Mouse (Mus musculus) cerebellum, adult (tissue): ENCODE data around the gene Mrpl43.

Source experiments
- ATAC-seq: cut with Nextera tagmentation; 2 replicates; pipeline ENCODE4 v1.9.2; 2017; ENCODE audit warnings: mild to moderate bottlenecking, moderate library complexity, mixed read lengths; ENCODE audit not compliant: insufficient number of reproducible peaks, low FRiP score, low TSS enrichment

The Mrpl43 gene

GRCm38 (mm10) chr19:45030111-45030510 is 23.9 kb upstream of the Mrpl43 start:
- ATAC-seq = no peak

DNA sequence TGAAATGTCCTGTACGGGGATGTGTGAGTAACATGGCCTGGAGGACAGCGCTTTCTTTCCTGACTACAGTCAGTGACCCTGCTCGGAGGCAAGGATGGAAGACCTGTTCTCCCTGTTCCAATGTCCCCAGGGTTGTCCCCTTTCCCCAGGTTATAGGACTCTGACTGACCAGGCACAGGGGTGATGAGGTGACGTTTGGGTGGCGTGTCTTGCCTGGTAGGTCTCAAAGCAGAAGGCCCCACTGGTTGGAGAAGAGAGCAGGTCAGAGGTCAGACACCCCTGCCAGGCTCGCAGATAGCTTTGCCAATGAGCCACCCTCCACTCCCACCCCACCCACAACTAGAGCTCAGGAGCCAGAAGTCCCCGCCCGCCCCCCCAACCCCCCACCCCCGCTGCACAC is 23.3 kb upstream of the Mrpl43 start:
- ATAC-seq = no peak

GRCm38 (mm10) chr19:45028746-45029145 is 22.5 kb upstream of the Mrpl43 start:
- no peak for ATAC-seq

DNA sequence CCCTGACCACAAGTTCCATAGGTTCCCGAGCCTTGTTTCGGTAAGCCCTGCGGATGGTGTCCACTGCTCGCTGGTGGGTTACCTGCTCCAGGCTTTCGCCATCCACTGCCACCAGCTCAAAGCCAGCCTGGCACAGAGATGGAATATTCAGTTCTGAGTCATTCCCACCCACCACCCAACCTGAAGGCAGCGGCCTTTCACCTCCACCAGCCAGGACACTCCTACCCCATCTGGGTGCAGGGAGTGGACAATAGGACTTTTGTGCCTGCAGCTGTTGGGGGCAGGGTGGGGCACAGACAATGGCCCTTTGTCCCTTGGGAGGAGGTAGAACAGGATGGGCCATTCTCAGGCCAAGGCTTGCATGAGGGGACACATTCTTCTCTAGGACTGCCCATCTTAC is 21.6 kb upstream of the Mrpl43 start:
- ATAC-seq = no peak

DNA sequence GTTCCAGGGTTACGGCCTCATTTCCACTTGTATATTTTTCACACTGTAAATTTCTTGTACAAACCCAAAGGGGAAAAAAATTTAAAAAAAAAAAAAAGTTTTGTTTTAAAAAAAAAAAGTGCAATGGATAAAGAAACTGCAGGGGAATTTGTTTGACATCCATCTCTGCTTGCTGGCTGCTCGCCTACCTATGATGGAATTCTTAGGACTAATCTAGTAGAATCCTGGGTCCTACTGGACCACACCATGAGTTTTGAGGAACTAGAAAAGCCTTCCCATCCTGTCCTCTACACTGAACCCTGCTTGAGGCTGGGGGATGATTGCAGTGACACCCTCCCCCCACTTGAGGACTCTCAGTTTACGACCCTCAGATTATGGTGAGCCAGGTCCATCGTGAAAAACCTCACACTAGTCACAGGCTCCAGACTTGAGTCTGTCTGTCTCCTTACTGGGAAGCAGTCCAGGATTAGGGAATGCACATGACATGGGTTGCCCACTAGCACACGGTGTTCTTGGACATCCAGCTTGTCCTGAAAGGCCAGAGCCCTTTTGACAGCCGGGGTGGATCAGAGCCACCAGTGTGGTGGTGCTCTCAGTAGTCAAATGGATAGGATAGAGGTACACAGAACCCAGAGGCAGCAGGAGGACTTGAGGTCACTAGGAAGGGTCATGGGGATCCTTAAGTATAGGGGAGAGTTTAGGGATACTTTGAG is 20.9 kb upstream of the Mrpl43 start:
- ATAC-seq = no peak

- no peak for ATAC-seq
These were observed 19.8 kb upstream of the Mrpl43 start for GRCm38 (mm10) chr19:45025937-45026568.

GRCm38 (mm10) chr19:45024775-45025174 is 18.5 kb upstream of the Mrpl43 start:
- no peak for ATAC-seq

DNA sequence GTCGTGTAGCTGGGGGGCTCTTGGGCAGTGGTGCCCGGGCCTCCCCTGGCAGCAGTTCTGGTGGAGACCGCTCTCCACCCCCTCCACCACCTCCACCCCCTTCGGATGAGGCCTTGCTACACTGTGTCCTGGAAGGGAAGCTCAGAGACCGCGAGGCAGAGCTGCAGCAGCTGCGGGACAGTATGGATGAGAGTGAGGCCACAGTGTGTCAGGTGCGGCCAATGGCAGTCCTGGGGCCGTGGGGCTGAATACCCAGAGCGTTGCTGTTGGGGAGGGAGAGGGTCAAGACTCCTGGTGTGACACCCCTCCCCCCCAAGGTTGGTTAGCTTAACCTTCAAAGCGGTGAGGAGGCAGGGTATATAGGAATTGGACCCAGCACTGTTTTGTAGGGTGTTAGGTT is 17.8 kb upstream of the Mrpl43 start:
- ATAC-seq = no peak

DNA sequence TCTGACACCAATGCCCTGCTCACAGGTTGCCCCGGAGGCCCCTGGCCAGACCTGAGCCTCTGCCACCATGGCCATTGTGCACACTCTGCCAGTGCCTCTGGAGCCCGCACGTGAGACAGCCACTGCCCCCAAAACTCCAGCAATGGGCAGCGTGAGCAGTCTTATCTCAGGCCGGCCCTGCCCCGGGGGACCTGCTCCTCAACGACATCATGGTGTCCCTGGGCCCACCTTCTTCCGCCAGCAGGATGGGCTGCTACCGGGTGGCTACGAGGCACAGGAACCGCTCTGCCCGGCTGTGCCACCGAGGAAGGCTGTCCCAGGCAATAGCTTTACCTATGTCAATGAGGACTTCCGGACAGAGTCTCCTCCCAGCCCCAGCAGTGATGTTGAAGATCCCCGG is 15.1 kb upstream of the Mrpl43 start:
- ATAC-seq = no peak

DNA sequence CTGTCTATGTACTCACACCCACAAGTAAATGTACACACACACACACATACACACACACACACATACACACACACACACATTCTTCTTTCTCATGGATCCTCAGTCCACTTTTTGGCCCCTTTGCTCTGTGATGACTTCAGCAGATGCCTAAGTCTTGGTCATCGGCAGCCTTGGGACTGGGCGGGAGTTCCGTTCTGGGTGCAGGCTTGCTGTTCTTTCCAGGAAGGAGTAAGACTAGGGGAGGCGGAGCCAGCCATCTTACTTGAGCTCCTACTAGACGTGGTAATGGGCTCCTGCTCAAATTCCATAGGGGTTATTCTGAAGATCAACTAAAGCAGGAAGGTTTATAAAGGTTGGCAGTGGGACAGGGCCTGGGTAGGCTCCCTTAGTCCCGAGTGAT is 14.1 kb upstream of the Mrpl43 start:
- ATAC-seq = no peak

DNA sequence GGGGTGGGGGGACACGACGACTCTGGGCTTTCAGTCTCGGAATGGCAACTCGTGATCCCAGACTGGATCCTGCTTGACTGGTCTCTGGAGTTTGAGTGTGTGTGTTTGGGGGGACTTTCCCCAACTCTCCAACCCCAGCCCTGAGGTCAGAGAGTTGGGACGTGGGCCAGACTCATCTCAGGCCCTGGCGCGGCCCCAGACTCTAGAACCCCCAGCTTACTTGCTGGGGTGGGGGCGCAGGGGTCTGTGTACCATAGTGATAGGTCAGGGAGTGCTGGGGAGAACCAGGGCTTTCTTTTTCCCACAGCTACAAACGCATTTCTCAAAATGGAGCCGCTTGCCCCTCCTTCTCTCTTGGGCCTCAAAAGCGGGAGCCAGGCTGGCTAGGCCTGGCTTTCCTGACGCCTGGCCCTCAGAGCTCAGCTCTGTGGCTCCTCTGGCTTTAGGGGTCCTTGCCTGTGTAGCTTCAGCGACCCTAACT is 12.1 kb upstream of the Mrpl43 start:
- ATAC-seq = no peak

GRCm38 (mm10) chr19:45017909-45018308 is 11.7 kb upstream of the Mrpl43 start:
- no peak for ATAC-seq

DNA sequence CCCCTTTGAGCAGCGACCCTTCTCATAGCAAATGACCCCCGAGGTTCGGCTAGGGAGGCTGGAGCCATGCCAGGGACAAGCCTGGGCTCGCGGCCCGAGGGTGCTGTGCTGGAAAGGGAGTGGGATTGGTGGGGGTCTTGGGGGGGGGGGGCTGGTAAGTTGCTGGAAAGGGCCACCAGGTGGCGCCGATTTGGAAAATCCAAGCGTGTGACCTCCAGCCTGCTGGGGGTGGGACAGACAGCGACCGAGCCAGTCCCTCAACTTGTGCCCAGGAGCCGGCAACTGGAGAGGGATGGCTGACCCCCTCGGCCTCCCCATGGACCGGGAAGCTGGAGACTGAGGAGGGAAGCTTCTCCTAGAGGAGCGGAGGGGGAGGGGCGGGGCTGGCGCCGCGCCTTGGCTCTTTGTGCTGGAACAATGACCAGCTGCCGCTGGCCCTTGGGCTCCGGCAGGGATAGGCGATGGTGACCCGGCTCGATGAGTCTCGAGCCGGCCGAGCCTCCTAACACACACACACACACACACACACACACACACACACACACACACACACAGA is 11.1 kb upstream of the Mrpl43 start:
- ATAC-seq = no peak

DNA sequence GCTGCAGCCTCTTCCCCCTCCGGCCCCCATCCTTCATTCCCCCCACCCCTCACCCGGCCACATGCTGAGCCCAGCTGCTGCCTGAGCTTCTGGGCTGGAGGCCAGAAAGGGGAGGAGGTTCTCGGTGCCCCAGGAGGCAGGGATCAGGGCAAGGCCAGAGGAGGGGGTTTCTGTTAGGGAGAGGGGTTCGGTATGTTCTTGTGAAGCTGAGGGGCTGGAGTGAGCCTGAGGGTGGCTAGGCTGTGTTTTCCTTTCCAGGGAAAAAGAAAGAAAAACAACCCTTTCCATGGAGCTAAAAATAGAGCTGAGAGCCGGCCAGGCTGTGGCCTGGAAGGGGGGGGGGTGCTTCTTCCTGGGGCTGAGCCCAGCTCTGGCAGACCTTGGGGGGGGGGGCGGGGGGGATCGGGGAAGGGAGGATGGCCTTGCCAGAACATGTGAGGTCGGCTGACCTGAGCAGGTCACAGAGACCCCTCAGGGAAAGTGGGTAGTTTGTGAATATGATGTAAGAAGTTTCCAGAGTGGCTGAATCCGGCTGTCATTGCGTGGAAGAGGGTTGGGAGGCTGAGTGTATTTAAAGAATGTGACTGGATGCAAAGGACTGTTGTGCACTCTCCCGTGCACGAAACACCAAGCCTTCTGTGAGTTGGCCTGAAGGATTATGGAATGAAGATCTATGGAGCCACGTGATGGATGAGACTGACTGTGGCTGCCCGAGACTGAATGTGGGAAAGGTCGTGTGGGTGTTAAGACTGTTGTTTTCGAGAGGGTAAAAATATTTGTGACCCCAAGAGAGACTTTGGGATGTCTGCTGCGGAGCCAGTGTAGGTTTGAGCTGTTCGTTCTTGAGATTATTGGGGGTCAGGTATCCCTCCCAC is 10.3 kb upstream of the Mrpl43 start:
- peak; percentile 13 for ATAC-seq

GRCm38 (mm10) chr19:45015518-45016281 is 9.5 kb upstream of the Mrpl43 start:
- ATAC-seq = peak; percentile 28; the same call in 1 of the 2 replicates

GRCm38 (mm10) chr19:45014981-45015402 is 8.8 kb upstream of the Mrpl43 start:
- no peak for ATAC-seq

GRCm38 (mm10) chr19:45014335-45014971 is 8.2 kb upstream of the Mrpl43 start, which contains the start of gene Lzts2:
TSS of gene Lzts2 (plus strand) at chr19:45014414.
- no peak for ATAC-seq

DNA sequence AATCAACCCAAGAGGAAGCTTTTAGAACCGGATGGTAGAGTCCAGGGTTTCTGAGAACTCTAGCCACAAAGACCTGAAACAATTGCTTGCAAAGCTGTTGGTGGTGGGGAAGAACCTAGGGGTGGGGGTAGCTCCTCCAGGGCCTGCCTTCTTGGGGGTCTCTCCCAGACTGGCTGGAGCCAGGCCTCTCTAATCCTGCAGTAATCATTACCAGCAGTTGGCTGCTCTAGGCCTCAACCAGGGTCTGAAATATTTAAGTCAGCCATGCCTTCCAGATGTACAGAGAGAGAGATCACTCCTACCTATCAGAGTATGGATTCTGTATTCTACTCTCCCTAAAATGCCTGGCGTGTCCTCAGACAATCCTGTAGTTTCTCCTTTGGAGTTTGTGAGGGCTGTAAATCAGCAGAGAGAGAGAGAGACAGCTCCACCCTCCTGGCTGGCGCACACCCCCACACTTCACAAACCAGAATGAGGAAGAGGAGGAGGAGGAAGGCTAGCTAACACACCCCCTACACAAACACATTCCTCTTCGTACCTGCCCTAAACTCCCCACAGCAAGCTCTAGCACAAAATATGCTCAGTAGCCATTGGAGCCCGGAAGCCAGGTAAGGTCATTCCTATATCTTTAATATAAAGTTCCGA is 7.5 kb upstream of the Mrpl43 start:
- ATAC-seq = no peak

- no peak for ATAC-seq
These were observed 6.4 kb upstream of the Mrpl43 start for GRCm38 (mm10) chr19:45012636-45013035.
